Mouse (Mus musculus) liver, embryonic 11.5 days (tissue): ENCODE data around the gene Maml2. TPM values are rescaled to one million over a fixed set of nuclear protein-coding genes. Genes with fewer than 3 reads are reported as not detected.

Experiments used
- ATAC-seq: fragments of 200-750 bp; cut with Nextera tagmentation; replicated peaks from 2 replicates; pipeline ENCODE4 v1.8.0; 2017; ENCODE audit warnings: moderate number of reproducible peaks, mild to moderate bottlenecking, moderate TSS enrichment, moderate library complexity; ENCODE audit not compliant: low FRiP score
- DNase-seq: peaks from one replicate; pipeline ENCODE4 v3.0.0-alpha.2; 2017; ENCODE audit warnings: low spot score
- H3K27ac ChIP-seq: fragments of 300-500 bp; sonication (generic); 2 replicates; pipeline ENCODE4 v1.5.1; 2014; ENCODE audit warnings: mild to moderate bottlenecking, low read depth, low read length, control low read depth
- H3K27me3 ChIP-seq: fragments of 300-500 bp; sonication (generic); replicated peaks from 2 replicates; pipeline ENCODE4 v1.6.1; 2014; ENCODE audit warnings: low read length, mixed read lengths; ENCODE audit not compliant: control insufficient read depth, insufficient read depth
- H3K36me3 ChIP-seq: fragments of 300-500 bp; sonication (generic); 2 replicates; pipeline ENCODE4 v1.6.1; 2014; ENCODE audit warnings: mild to moderate bottlenecking, low read length, moderate library complexity, mixed read lengths; ENCODE audit not compliant: control insufficient read depth, insufficient read depth
- H3K4me1 ChIP-seq: fragments of 300-500 bp; sonication (generic); replicated peaks from 2 replicates; pipeline ENCODE4 v1.6.1; 2014; ENCODE audit warnings: low read length, mixed read lengths; ENCODE audit not compliant: control insufficient read depth, insufficient read depth
- H3K4me2 ChIP-seq: fragments of 300-500 bp; sonication (generic); 2 replicates; pipeline ENCODE4 v1.6.1; 2014; ENCODE audit warnings: mild to moderate bottlenecking, control low read depth, moderate library complexity
- H3K4me3 ChIP-seq: fragments of 300-500 bp; sonication (generic); 2 replicates; pipeline ENCODE4 v1.5.1; 2014; ENCODE audit warnings: low read depth, low read length, control low read depth
- H3K9ac ChIP-seq: fragments of 300-500 bp; sonication (generic); 2 replicates; pipeline ENCODE4 v1.6.1; 2014; ENCODE audit warnings: low read depth, low read length, control low read depth
- H3K9me3 ChIP-seq: fragments of 300-500 bp; sonication (generic); 2 replicates; pipeline ENCODE4 v1.6.1; 2016; ENCODE audit warnings: low read length, inconsistent platforms, mixed read lengths; ENCODE audit not compliant: control insufficient read depth
- WGBS: fragments of 180-500 bp; shearing (Covaris S2); extraction: QIAGEN DNeasy Blood & Tissue Kit; methylation state at CpG from one replicate; pipeline ENCODE4 v1.1.7; 2014; 5-methylcytosine and 5-hydroxymethylcytosine counted together
- polyA plus RNA-seq: library from polyadenylated mRNA; unstranded; fragments of >200 nt; fragmentation: Nextera tagmentation; extraction: Ambion mirVana; gene quantifications from 2 replicates; pipeline ENCODE4 v1.2.1, GENCODE M21; 2014

Gene Maml2
- polyA plus RNA-seq, 1 experiment from 2014 or later, result 3.4 TPM

GRCm38 (mm10) chr9:13697041-13697811 is 399.5 kb downstream of the Maml2 start:
- Histone ChIP-seq H3K27ac (no peak overlapping the region), H3K9ac (no peak overlapping the region), H3K4me1 (no peaks in the 10 kb centered on the region), H3K4me3 (no peak overlapping the region), H3K9me3 (no peaks in the 10 kb centered on the region), H3K4me2 (no peak overlapping the region), H3K36me3 (no peaks in the 10 kb centered on the region), H3K27me3 (no peaks in the 10 kb centered on the region)
- WGBS, result 83% methylated on average over 4 of the region's 4 CpGs
- no peak for DNase-seq
- ATAC-seq, result no peak

GRCm38 (mm10) chr9:13697869-13698268 is 400.1 kb downstream of the Maml2 start:
- H3K4me1 ChIP-seq, result no peaks in the 10 kb centered on the region
- WGBS, result 88% methylated on average over 4 of the region's 4 CpGs
- no peak overlapping the region for H3K9ac ChIP-seq

GRCm38 (mm10) chr9:13699061-13699780 is 401.5 kb downstream of the Maml2 start:
- ATAC-seq (no peak), DNase-seq (no peak)
- Histone ChIP-seq H3K36me3 (no peaks in the 10 kb centered on the region), H3K27ac (no peak overlapping the region), H3K4me3 (no peak overlapping the region), H3K9ac (no peak overlapping the region), H3K4me2 (no peak overlapping the region), H3K9me3 (no peaks in the 10 kb centered on the region), H3K4me1 (no peaks in the 10 kb centered on the region), H3K27me3 (no peaks in the 10 kb centered on the region)
- WGBS, result 66% methylated on average over 14 of the region's 14 CpGs

More at GRCm38 (mm10) chr9:13697869-13698268, 400.1 kb downstream of the Maml2 start:
- H3K27ac ChIP-seq, result no peak overlapping the region
- H3K4me3 ChIP-seq, result no peak overlapping the region
- no peaks in the 10 kb centered on the region for H3K27me3 ChIP-seq
- H3K4me2 ChIP-seq, result no peak overlapping the region
- DNase-seq, result no peak
- ATAC-seq, result no peak
- H3K9me3 ChIP-seq, result no peaks in the 10 kb centered on the region
- no peaks in the 10 kb centered on the region for H3K36me3 ChIP-seq

- Histone ChIP-seq H3K4me3 (no peak overlapping the region), H3K9me3 (no peaks in the 10 kb centered on the region), H3K27ac (no peak overlapping the region), H3K27me3 (no peaks in the 10 kb centered on the region), H3K36me3 (no peaks in the 10 kb centered on the region), H3K4me2 (no peak overlapping the region), H3K4me1 (no peaks in the 10 kb centered on the region), H3K9ac (no peak overlapping the region)
- DNase-seq, result no peak
- 86% methylated on average over 5 of the region's 5 CpGs for WGBS
- ATAC-seq, result no peak
Measured at GRCm38 (mm10) chr9:13699781-13700116, 402.0 kb downstream of the Maml2 start.

GRCm38 (mm10) chr9:13701773-13702172 is 404.0 kb downstream of the Maml2 start:
- Histone ChIP-seq H3K4me1 (no peaks in the 10 kb centered on the region), H3K27me3 (no peaks in the 10 kb centered on the region), H3K27ac (no peak overlapping the region), H3K9me3 (no peaks in the 10 kb centered on the region), H3K4me3 (no peak overlapping the region), H3K36me3 (no peaks in the 10 kb centered on the region), H3K9ac (no peak overlapping the region), H3K4me2 (no peak overlapping the region)
- ATAC-seq, result no peak
- DNase-seq, result no peak
- whole genome bisulfite sequencing, result 86% methylated on average over 12 of the region's 12 CpGs

GRCm38 (mm10) chr9:13703100-13703499 is 405.3 kb downstream of the Maml2 start:
- no peaks in the 10 kb centered on the region for H3K36me3 ChIP-seq
- H3K9me3 ChIP-seq, result no peaks in the 10 kb centered on the region
- no peak overlapping the region for H3K27ac ChIP-seq
- no peak overlapping the region for H3K4me3 ChIP-seq
- WGBS, result 80% methylated on average over 2 of the region's 2 CpGs
- no peaks in the 10 kb centered on the region for H3K4me1 ChIP-seq
- DNase-seq, result no peak
- H3K4me2 ChIP-seq, result no peak overlapping the region
- no peaks in the 10 kb centered on the region for H3K27me3 ChIP-seq
- ATAC-seq, result no peak
- no peak overlapping the region for H3K9ac ChIP-seq

GRCm38 (mm10) chr9:13704917-13705316 is 407.2 kb downstream of the Maml2 start:
- H3K4me3 ChIP-seq, result no peak overlapping the region
- H3K4me1 ChIP-seq, result no peaks in the 10 kb centered on the region
- H3K9ac ChIP-seq, result no peak overlapping the region
- 66% methylated on average over 4 of the region's 4 CpGs for WGBS
- H3K4me2 ChIP-seq, result no peak overlapping the region
- no peak overlapping the region for H3K27ac ChIP-seq
- H3K36me3 ChIP-seq, result no peaks in the 10 kb centered on the region
- no peaks in the 10 kb centered on the region for H3K9me3 ChIP-seq
- no peak for DNase-seq
- ATAC-seq, result no peak
- H3K27me3 ChIP-seq, result no peaks in the 10 kb centered on the region

GRCm38 (mm10) chr9:13707066-13707555 is 409.4 kb downstream of the Maml2 start:
- ATAC-seq (no peak), DNase-seq (no peak)
- H3K4me1 ChIP-seq, result no peaks in the 10 kb centered on the region
- 36% methylated on average over 3 of the region's 3 CpGs for WGBS
- no peak overlapping the region for H3K4me2 ChIP-seq
- H3K4me3 ChIP-seq, result no peak overlapping the region
- no peaks in the 10 kb centered on the region for H3K27me3 ChIP-seq
- no peaks in the 10 kb centered on the region for H3K9me3 ChIP-seq
- no peak overlapping the region for H3K27ac ChIP-seq
- no peaks in the 10 kb centered on the region for H3K36me3 ChIP-seq
- no peak overlapping the region for H3K9ac ChIP-seq

GRCm38 (mm10) chr9:13709436-13709835 is 411.7 kb downstream of the Maml2 start:
- no peaks in the 10 kb centered on the region for H3K4me1 ChIP-seq
- WGBS, result 83% methylated on average over 5 of the region's 5 CpGs
- DNase-seq (no peak), ATAC-seq (no peak)
- no peak overlapping the region for H3K9ac ChIP-seq
- no peaks in the 10 kb centered on the region for H3K9me3 ChIP-seq
- no peak overlapping the region for H3K4me3 ChIP-seq
- no peaks in the 10 kb centered on the region for H3K27me3 ChIP-seq
- H3K4me2 ChIP-seq, result no peak overlapping the region
- H3K27ac ChIP-seq, result no peak overlapping the region
- no peaks in the 10 kb centered on the region for H3K36me3 ChIP-seq
